In the genomic region with DNA sequence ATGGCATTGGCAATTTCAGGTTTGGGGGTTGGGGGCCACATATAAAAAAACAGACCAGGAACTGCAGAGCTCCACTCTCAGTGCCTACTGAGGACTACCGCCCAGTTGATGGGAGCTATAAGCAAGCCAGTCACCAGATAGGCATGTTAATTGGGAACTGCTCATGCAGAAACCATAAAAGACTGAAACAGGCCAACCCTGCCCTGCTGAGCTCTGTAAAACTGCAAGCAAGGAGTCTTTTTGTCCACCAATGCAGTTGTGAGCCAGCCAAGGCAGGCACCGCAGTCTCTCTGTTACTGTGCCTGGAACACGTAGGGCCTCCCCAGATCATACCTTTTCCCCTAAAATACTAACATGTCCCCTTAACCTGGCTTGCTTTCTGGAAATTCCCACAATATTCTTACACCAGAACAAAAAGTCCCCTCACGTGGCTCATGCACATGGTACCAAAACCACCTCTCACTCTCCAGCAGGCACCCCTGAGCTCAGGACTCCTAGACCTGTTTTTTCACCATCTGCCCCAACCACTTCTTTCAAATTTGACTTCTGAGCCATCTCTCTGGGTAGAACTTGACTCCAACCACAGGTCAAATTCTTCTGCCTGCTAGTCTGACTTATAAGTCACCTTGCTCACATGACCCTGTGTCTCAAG, we compare ENCODE assay signal across 14 mouse cellular contexts. TPM values are rescaled to one million over a fixed set of nuclear protein-coding genes. Genes with fewer than 3 reads are reported as not detected.
DNase-seq lines count a peak whose midpoint lies in the region; ATAC-seq and TF ChIP-seq lines count a peak whose summit lies in the region.
"Had no signal": no experiment of that assay in that cellular context is flagged by ENCODE, and none has a peak within 500 bp of the region (broad histone marks: within the 10 kb centered on the region; RNA-seq: fewer than 3 reads in every experiment).

No protein-coding gene starts in this region.

- H3K27me3 ChIP-seq in neural tube, embryonic 13.5 days, result no peaks in the 10 kb centered on the region
- no peaks in the 10 kb centered on the region for H3K27me3 ChIP-seq in intestine, postnatal 0 days (replicated peaks; ENCODE audit: control insufficient read depth, insufficient read depth, low read length)
- H3K27me3 ChIP-seq in small intestine, adult 2 months (ENCODE audit: control insufficient read depth, insufficient read depth, low read length), result no peaks in the 10 kb centered on the region
- H3K27me3 ChIP-seq in thymus, adult 2 months (ENCODE audit: control insufficient read depth, insufficient read depth, low read length), result no peaks in the 10 kb centered on the region
- H3K27me3 ChIP-seq in midbrain, embryonic 13.5 days, result no peaks in the 10 kb centered on the region
- H3K27me3 ChIP-seq: heart, embryonic 13.5 days; hindbrain, embryonic 12.5 days; stomach, embryonic 15.5 days had no signal

- 63% methylated on average over 4 of the region's 4 CpGs for WGBS in neural tube, embryonic 13.5 days
- WGBS in intestine, postnatal 0 days, result 49% methylated on average over 4 of the region's 4 CpGs
- WGBS in small intestine, adult 2 months, result 33% methylated on average over 4 of the region's 4 CpGs
- 93% methylated on average over 4 of the region's 4 CpGs for WGBS in thymus, adult 2 months
- WGBS in midbrain, embryonic 13.5 days, result 75% methylated on average over 4 of the region's 4 CpGs

- no peak overlapping the region for H3K4me2 ChIP-seq in neural tube, embryonic 13.5 days
- H3K4me2 ChIP-seq in intestine, postnatal 0 days (replicated peaks; ENCODE audit: low read depth), result peak overlapping the region; percentile 44
- H3K4me2 ChIP-seq in midbrain, embryonic 13.5 days (replicated peaks), result no peak overlapping the region
- H3K4me2 ChIP-seq: heart, embryonic 13.5 days; hindbrain, embryonic 12.5 days; stomach, embryonic 15.5 days had no signal

- TF ChIP-seq CTCF in intestine, postnatal 0 days (IDR thresholded peaks at IDR 0.05; ENCODE audit: low read depth), result no peak
- TF ChIP-seq CTCF in small intestine, adult 2 months (IDR thresholded peaks at IDR 0.05; ENCODE audit: extremely low read depth, insufficient read length, insufficient replicate concordance, low read depth, low read length), result no peak
- TF ChIP-seq CTCF in thymus, adult 2 months (IDR thresholded peaks at IDR 0.05; ENCODE audit: borderline replicate concordance, control insufficient read depth, extremely low read depth, insufficient read depth, low read length, poor library complexity), result no peak

- no peak overlapping the region for H3K9ac ChIP-seq in neural tube, embryonic 13.5 days
- H3K9ac ChIP-seq in intestine, postnatal 0 days (ENCODE audit: low read depth, low read length), result no peak overlapping the region
- no peak overlapping the region for H3K9ac ChIP-seq in midbrain, embryonic 13.5 days (replicated peaks)
- H3K9ac ChIP-seq: heart, embryonic 13.5 days; hindbrain, embryonic 12.5 days; stomach, embryonic 15.5 days had no signal

- no peak overlapping the region for H3K27ac ChIP-seq in neural tube, embryonic 13.5 days (replicated peaks)
- H3K27ac ChIP-seq in intestine, postnatal 0 days (ENCODE audit: low read depth, low read length), result peak overlapping the region; percentile 90
- H3K27ac ChIP-seq in small intestine, adult 2 months (ENCODE audit: insufficient read depth, low read depth, low read length), result peak overlapping the region; percentile 95
- H3K27ac ChIP-seq in thymus, adult 2 months (ENCODE audit: control insufficient read depth, insufficient read depth, low read length), result no peak overlapping the region
- no peak overlapping the region for H3K27ac ChIP-seq in midbrain, embryonic 13.5 days
- H3K27ac ChIP-seq: heart, embryonic 13.5 days; hindbrain, embryonic 12.5 days; macrophage; stomach, embryonic 15.5 days had no signal

- H3K36me3 ChIP-seq in neural tube, embryonic 13.5 days, result no peaks in the 10 kb centered on the region
- no peaks in the 10 kb centered on the region for H3K36me3 ChIP-seq in intestine, postnatal 0 days (ENCODE audit: control insufficient read depth, insufficient read depth)
- no peaks in the 10 kb centered on the region for H3K36me3 ChIP-seq in small intestine, adult 2 months (ENCODE audit: control insufficient read depth, insufficient read depth, low read length)
- H3K36me3 ChIP-seq in thymus, adult 2 months (ENCODE audit: control insufficient read depth, insufficient read depth, low read length), result no peaks in the 10 kb centered on the region
- no peaks in the 10 kb centered on the region for H3K36me3 ChIP-seq in midbrain, embryonic 13.5 days
- H3K36me3 ChIP-seq: heart, embryonic 13.5 days; hindbrain, embryonic 12.5 days; stomach, embryonic 15.5 days had no signal

- no peak overlapping the region for H3K4me3 ChIP-seq in neural tube, embryonic 13.5 days
- H3K4me3 ChIP-seq in intestine, postnatal 0 days (ENCODE audit: low read depth, low read length), result no peak overlapping the region
- H3K4me3 ChIP-seq in small intestine, adult 2 months (ENCODE audit: low read depth, low read length), result no peak overlapping the region
- no peak overlapping the region for H3K4me3 ChIP-seq in thymus, adult 2 months (ENCODE audit: control insufficient read depth, insufficient read depth, low read length)
- no peak overlapping the region for H3K4me3 ChIP-seq in midbrain, embryonic 13.5 days (replicated peaks)
- H3K4me3 ChIP-seq: heart, embryonic 13.5 days; hindbrain, embryonic 12.5 days; stomach, embryonic 15.5 days had no signal

- no peaks in the 10 kb centered on the region for H3K9me3 ChIP-seq in neural tube, embryonic 13.5 days
- no peaks in the 10 kb centered on the region for H3K9me3 ChIP-seq in intestine, postnatal 0 days (ENCODE audit: control insufficient read depth)
- H3K9me3 ChIP-seq in midbrain, embryonic 13.5 days, result no peaks in the 10 kb centered on the region
- H3K9me3 ChIP-seq: heart, embryonic 13.5 days; hindbrain, embryonic 12.5 days; stomach, embryonic 15.5 days had no signal

- TF ChIP-seq POLR2A in small intestine, adult 2 months (IDR thresholded peaks at IDR 0.05; ENCODE audit: low read depth, low read length), result no peak
- no peak for TF ChIP-seq POLR2A in thymus, adult 2 months (IDR thresholded peaks at IDR 0.05; ENCODE audit: control insufficient read depth, extremely low read depth, insufficient read depth, low read length, poor library complexity)

- DNase-seq in neural tube, embryonic 10.5 days (ENCODE audit: extremely low spot score, low spot score), result no peak
- DNase-seq in kidney, postnatal 14 days, result peak; percentile 43
- no peak for DNase-seq in right cerebral cortex, postnatal 4 days
- no peak for DNase-seq in thymus, adult 2 months
- DNase-seq: adrenal gland, postnatal 14 days; gastrocnemius, postnatal 36 days had no signal

- ATAC-seq in neural tube, embryonic 13.5 days (ENCODE audit: low read depth), result 0 out of 2 replicates have a peak, but pooled peaks have one; percentile 50
- peak; percentile 90 for ATAC-seq in intestine, postnatal 0 days
- ATAC-seq in midbrain, embryonic 13.5 days, result no peak

- no peaks in the 10 kb centered on the region for H3K4me1 ChIP-seq in neural tube, embryonic 13.5 days (replicated peaks)
- no peaks in the 10 kb centered on the region for H3K4me1 ChIP-seq in intestine, postnatal 0 days (replicated peaks; ENCODE audit: control insufficient read depth, insufficient read depth, low read length)
- peaks cover 15% of the 10 kb centered on the region; the same call in 1 of the 2 replicates for H3K4me1 ChIP-seq in small intestine, adult 2 months (ENCODE audit: control insufficient read depth, insufficient read depth, insufficient read length, low read length)
- H3K4me1 ChIP-seq in thymus, adult 2 months (replicated peaks; ENCODE audit: control insufficient read depth, insufficient read depth, low read length), result no peaks in the 10 kb centered on the region
- no peaks in the 10 kb centered on the region for H3K4me1 ChIP-seq in midbrain, embryonic 13.5 days (replicated peaks)
- H3K4me1 ChIP-seq: heart, embryonic 13.5 days; hindbrain, embryonic 12.5 days; stomach, embryonic 15.5 days had no signal

RNA-seq across cellular contexts. Expression of a gene that starts 32.5 kb away (rescaled TPM):
- 42.5 and 51.6 TPM in 2 replicates for polyA plus RNA-seq in neural tube, embryonic 13.5 days (2015; fragmentation: Nextera tagmentation; extraction: Ambion mirVana)
- 42.5 and 45.6 TPM in 2 replicates for polyA plus RNA-seq in intestine, postnatal 0 days (2015; fragmentation: Nextera tagmentation; extraction: Ambion mirVana)
- 6.4 and 8.3 TPM in 2 replicates for polyA plus RNA-seq in small intestine, adult 2 months (2012; rRNA removed)
- polyA plus RNA-seq in thymus, adult 2 months (2012; rRNA removed), result 6.1 and 6.3 TPM in 2 replicates
- polyA plus RNA-seq in midbrain, embryonic 13.5 days (2015; fragmentation: Nextera tagmentation; extraction: Ambion mirVana), result 51.6 and 58.9 TPM in 2 replicates

Comparison
In these comparisons a context has a peak if more than half of its experiments do, and no peak if none do; other contexts are left out.
1. H3K27ac ChIP-seq: peak in intestine, postnatal 0 days (single experiment) and small intestine, adult 2 months (single experiment); none in neural tube, embryonic 13.5 days (single experiment), thymus, adult 2 months (single experiment) and midbrain, embryonic 13.5 days (single experiment).